Mouse (Mus musculus): ENCODE data around the gene 9930104L06Rik. TPM values are rescaled to one million over a fixed set of nuclear protein-coding genes. Genes with fewer than 3 reads are reported as not detected.
"Not testable (repeated sequence)": the region's sequence is repeated elsewhere in the genome, so short reads cannot be mapped to it uniquely, and the experiment has no call there.

9930104L06Rik gene
- 13.3 and 14.8 TPM in 2 replicates for polyA plus RNA-seq (2012; rRNA removed)

GRCm38 (mm10) chr4:124936613-124937471 is at the start of gene 9930104L06Rik:
Gene 9930104L06Rik (plus strand): TSS chr4:124937048.
- DNase-seq (ENCODE audit: low read depth), result peak; percentile 83

GRCm38 (mm10) chr4:124888702-124889101 is 48.1 kb upstream of the 9930104L06Rik start:
- DNase-seq (ENCODE audit: low read depth), result no peak

GRCm38 (mm10) chr4:124889935-124890334 is 46.9 kb upstream of the 9930104L06Rik start:
- DNase-seq (ENCODE audit: low read depth), result no peak

- DNase-seq (ENCODE audit: low read depth), result no peak
Measured at GRCm38 (mm10) chr4:124890831-124891230, 46.0 kb upstream of the 9930104L06Rik start.

GRCm38 (mm10) chr4:124893769-124894168 is 43.1 kb upstream of the 9930104L06Rik start:
- DNase-seq (ENCODE audit: low read depth), result no peak

- no peak for DNase-seq (ENCODE audit: low read depth)
Measured at GRCm38 (mm10) chr4:124894508-124895428, 42.1 kb upstream of the 9930104L06Rik start.

GRCm38 (mm10) chr4:124898428-124898827 is 38.4 kb upstream of the 9930104L06Rik start:
- DNase-seq (ENCODE audit: low read depth), result no peak

- DNase-seq (ENCODE audit: low read depth), result no peak
Measured at GRCm38 (mm10) chr4:124899906-124900305, 36.9 kb upstream of the 9930104L06Rik start.

- DNase-seq (ENCODE audit: low read depth), result no peak
Measured at GRCm38 (mm10) chr4:124905417-124905816, 31.4 kb upstream of the 9930104L06Rik start.

- DNase-seq (ENCODE audit: low read depth), result no peak
Measured at GRCm38 (mm10) chr4:124905971-124906822, 30.7 kb upstream of the 9930104L06Rik start.

- DNase-seq (ENCODE audit: low read depth), result peak; percentile 13
Measured at GRCm38 (mm10) chr4:124928102-124928501, 8.7 kb upstream of the 9930104L06Rik start.

GRCm38 (mm10) chr4:124939211-124939610 is 2.4 kb downstream of the 9930104L06Rik start, which contains the start of gene Cdca8:
Gene Cdca8 (minus strand): TSS chr4:124939311.
- not testable (repeated sequence) for DNase-seq (ENCODE audit: low read depth)

GRCm38 (mm10) chr4:124943022-124943421 is 6.2 kb downstream of the 9930104L06Rik start:
- DNase-seq (ENCODE audit: low read depth), result no peak

- DNase-seq (ENCODE audit: low read depth), result no peak
Measured at GRCm38 (mm10) chr4:124943781-124944180, 6.9 kb downstream of the 9930104L06Rik start.

GRCm38 (mm10) chr4:124944961-124945360 is 8.1 kb downstream of the 9930104L06Rik start:
- DNase-seq (ENCODE audit: low read depth), result no peak

- DNase-seq (ENCODE audit: low read depth), result no peak
Measured at GRCm38 (mm10) chr4:124949488-124949887, 12.6 kb downstream of the 9930104L06Rik start.

GRCm38 (mm10) chr4:124950181-124951035 is 13.6 kb downstream of the 9930104L06Rik start:
- no peak for DNase-seq (ENCODE audit: low read depth)

- DNase-seq (ENCODE audit: low read depth), result no peak
Measured at GRCm38 (mm10) chr4:124951036-124951433, 14.2 kb downstream of the 9930104L06Rik start.

- DNase-seq (ENCODE audit: low read depth), result no peak
Measured at GRCm38 (mm10) chr4:124953546-124953945, 16.7 kb downstream of the 9930104L06Rik start.

GRCm38 (mm10) chr4:124957284-124957683 is 20.4 kb downstream of the 9930104L06Rik start:
- DNase-seq (ENCODE audit: low read depth), result no peak

Data from gonadal fat pad, adult 2 months (tissue).